Mouse (Mus musculus) G1E (cell line): Measurements from ENCODE around the gene Arhgap45.

Experiments used
- CTCF ChIP-seq: IDR thresholded peaks from 2 replicates; pipeline ENCODE4 v1.5.1; 2012; ENCODE audit warnings: low read depth, low read length, inconsistent platforms, mixed read lengths
- GATA1 ChIP-seq: IDR thresholded peaks from 2 replicates; pipeline ENCODE4 v1.6.1; 2012; ENCODE audit warnings: borderline replicate concordance, low read length, inconsistent platforms, mixed read lengths
- GATA2 ChIP-seq: IDR thresholded peaks from 2 replicates; pipeline ENCODE4 v1.6.1; 2012; ENCODE audit warnings: low read depth, low read length, inconsistent platforms, borderline replicate concordance
- POLR2AphosphoS5 ChIP-seq: IDR thresholded peaks from 2 replicates; pipeline ENCODE4 v1.6.1; 2012; ENCODE audit warnings: low read depth, low read length, inconsistent platforms; ENCODE audit not compliant: insufficient replicate concordance
- TAL1 ChIP-seq: conservative IDR thresholded peaks from 2 replicates; pipeline ENCODE4 v1.6.1; 2012; ENCODE audit warnings: low read depth, low read length, inconsistent platforms, mixed read lengths

DNA sequence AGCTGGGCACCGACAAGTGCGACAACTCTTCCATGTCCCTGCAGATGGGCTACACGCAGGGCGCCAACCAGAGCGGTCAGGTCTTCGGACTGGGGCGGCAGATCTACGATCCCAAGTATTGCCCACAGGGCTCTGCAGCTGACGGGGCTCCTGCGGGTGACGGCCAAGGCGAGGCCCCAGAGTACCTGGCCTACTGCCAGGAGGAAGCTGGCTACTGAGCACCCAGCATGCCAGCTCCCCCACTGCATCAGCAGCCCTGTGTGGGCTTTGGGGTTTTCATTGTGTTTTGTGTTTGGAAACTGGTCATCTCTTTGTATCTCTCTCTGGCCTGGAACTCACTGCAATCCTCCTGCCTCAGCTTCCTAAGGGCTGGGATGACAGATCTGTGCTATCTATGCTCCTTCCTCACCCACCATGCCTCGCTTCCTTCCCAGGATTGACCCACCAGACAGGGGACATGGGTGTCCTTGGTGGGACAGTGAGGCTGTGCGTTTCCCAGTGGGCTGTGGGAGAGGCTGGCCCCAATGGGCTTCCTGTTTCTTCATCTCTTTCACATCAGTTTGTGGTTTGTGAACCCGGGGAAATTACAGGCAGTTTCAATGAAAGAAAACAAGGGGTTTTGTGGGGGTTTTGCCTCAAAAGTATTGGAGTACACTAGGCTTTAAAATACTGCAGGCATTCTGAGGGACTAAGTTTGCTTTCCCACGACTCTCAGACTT, 21.9 kb upstream of the Arhgap45 start:
- TF ChIP-seq GATA1 (no peak), CTCF (no peak), POLR2AphosphoS5 (no peak), TAL1 (no peak), GATA2 (no peak)
